Mouse (Mus musculus) inflammation-experienced regulatory T-cells (primary cell): ENCODE results near the gene Vmn1r172. TPM values are rescaled to one million over a fixed set of nuclear protein-coding genes. Genes with fewer than 3 reads are reported as not detected.

Source experiments
- polyA plus RNA-seq, 2 experiments: library from polyadenylated mRNA; unstranded; fragments of 100-300 nt; shearing (Covaris generic); gene quantifications; one replicate each; pipeline ENCODE4 v1.2.1; 2017

The Vmn1r172 gene
- polyA plus RNA-seq, result not detected

DNA sequence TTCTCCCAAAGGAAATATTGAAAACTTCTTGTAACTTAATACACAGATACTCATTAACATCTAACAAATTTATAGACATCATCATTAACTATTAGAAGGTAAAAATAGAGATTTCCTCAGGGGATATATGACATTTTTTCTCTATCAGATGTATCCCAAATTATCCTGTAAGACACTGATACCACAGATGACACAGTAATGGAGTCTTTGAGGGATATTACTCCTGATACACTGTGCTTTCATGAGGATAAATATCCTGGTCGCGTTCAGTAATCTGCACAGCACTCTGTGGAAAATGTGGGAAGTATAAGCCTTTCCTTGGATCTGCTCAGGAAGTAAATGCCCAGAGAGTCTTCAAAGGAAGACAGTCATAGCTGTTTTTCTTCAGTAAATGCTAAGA is at the start of gene Vmn1r172:
Vmn1r172 (plus strand) TSS at position 301 of the 400 bp plus-strand sequence.

DNA sequence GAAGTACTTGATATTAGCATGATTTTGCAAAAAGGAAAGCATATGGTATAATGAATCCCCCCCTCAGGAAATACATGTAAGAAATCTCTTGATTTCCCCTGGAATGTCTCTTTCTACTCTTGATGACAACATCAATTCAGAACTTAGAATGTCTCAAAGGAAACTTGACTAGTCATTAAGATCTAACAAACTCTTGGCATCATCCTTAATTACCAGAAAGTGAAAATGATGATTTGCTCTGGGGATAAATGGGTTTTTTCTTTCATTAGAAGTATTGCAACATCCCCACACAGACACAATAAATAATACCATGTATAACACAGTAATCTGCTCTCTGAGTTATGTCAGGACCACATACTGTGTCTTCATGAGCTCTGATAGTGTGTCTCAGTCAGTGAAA is 27.7 kb upstream of the Vmn1r172 start, which contains the start of gene Vmn1r171:
Vmn1r171 (plus strand) TSS at position 301 of the 400 bp plus-strand sequence.

DNA sequence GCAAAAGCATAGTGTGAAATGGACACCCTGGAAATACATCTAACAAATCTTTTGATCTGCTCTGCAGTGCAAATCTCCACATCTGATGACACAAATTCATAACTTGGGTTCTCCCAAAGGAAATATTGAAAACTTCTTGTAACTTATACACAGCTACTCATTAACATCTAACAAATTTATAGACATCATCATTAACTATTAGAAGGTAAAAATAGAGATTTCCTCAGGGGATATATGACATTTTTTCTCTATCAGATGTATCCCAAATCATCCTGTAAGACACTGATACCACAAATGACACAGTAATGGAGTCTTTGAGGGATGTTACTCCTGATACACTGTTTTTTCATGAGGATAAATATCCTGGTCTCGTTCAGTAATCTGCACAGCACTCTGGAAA is 42.3 kb downstream of the Vmn1r172 start, which contains the start of gene Vmn1r173:
Vmn1r173 (plus strand) TSS at position 301 of the 400 bp plus-strand sequence.

Other genes starting within 250 kb of the Vmn1r172 start
- not detected for gene Vmn1r167, start 151.1 kb upstream of the Vmn1r172 start, polyA plus RNA-seq
- not detected for gene Vmn1r168, start 118.6 kb upstream of the Vmn1r172 start, polyA plus RNA-seq
- under 1 TPM in 1 of 2 experiments, not detected in 1; 0.83 TPM for gene Vmn1r169, start 82.8 kb upstream of the Vmn1r172 start, polyA plus RNA-seq
- gene Vmn1r170, start 52.1 kb upstream of the Vmn1r172 start, polyA plus RNA-seq, result not detected
- gene Vmn1r171, start 27.6 kb upstream of the Vmn1r172 start, polyA plus RNA-seq, result not detected
- gene Vmn1r173, start 42.4 kb downstream of the Vmn1r172 start, polyA plus RNA-seq, result under 1 TPM; 0.05 to 0.51 TPM
- under 1 TPM; 0.06 to 0.33 TPM for gene Vmn1r174, start 94.0 kb downstream of the Vmn1r172 start, polyA plus RNA-seq
- gene Vmn1r175, start 152.3 kb downstream of the Vmn1r172 start, polyA plus RNA-seq, result under 1 TPM in 1 of 2 experiments, not detected in 1; 0.17 TPM
- not detected for gene Vmn1r176, start 179.1 kb downstream of the Vmn1r172 start, polyA plus RNA-seq
- not detected for gene Vmn1r177, start 208.1 kb downstream of the Vmn1r172 start, polyA plus RNA-seq
- 1 to 10 TPM in 1 of 2 experiments, under 1 TPM in 1; 0.12 to 1.1 TPM for gene Vmn1r178, start 233.7 kb downstream of the Vmn1r172 start, polyA plus RNA-seq